Mouse (Mus musculus): Measurements from ENCODE around the gene Arhgap28. TPM values are rescaled to one million over a fixed set of nuclear protein-coding genes. Genes with fewer than 3 reads are reported as not detected.

Gene Arhgap28
- polyA plus RNA-seq, 1 experiment from 2014 or later = 32.8 TPM

- H3K4me1 ChIP-seq (replicated peaks) = peaks cover 4% of the 10 kb centered on the region; the same call in 1 of the 2 replicates
- DNase-seq (ENCODE audit: low spot score) = no peak
- H3K27ac ChIP-seq = no peak overlapping the region
- no peaks in the 10 kb centered on the region for H3K9me3 ChIP-seq
- WGBS = 71% methylated on average over 2 of the region's 2 CpGs
- H3K27me3 ChIP-seq (ENCODE audit: insufficient read depth, poor library complexity, severe bottlenecking) = no peaks in the 10 kb centered on the region
- no peaks in the 10 kb centered on the region for H3K36me3 ChIP-seq
- H3K4me3 ChIP-seq = no peak overlapping the region
Observed at GRCm38 (mm10) chr17:67916901-67917300, 87.0 kb downstream of the Arhgap28 start.

GRCm38 (mm10) chr17:67912640-67913039 is 91.3 kb downstream of the Arhgap28 start:
- H3K4me3 ChIP-seq = no peak overlapping the region
- H3K27me3 ChIP-seq (ENCODE audit: insufficient read depth, poor library complexity, severe bottlenecking) = no peaks in the 10 kb centered on the region
- WGBS = 56% methylated on average over 12 of the region's 12 CpGs
- peak; percentile 52 for DNase-seq (ENCODE audit: low spot score)
- peaks cover 7% of the 10 kb centered on the region for H3K4me1 ChIP-seq (replicated peaks)
- no peaks in the 10 kb centered on the region for H3K9me3 ChIP-seq
- no peak overlapping the region for H3K27ac ChIP-seq
- H3K36me3 ChIP-seq = no peaks in the 10 kb centered on the region

DNA sequence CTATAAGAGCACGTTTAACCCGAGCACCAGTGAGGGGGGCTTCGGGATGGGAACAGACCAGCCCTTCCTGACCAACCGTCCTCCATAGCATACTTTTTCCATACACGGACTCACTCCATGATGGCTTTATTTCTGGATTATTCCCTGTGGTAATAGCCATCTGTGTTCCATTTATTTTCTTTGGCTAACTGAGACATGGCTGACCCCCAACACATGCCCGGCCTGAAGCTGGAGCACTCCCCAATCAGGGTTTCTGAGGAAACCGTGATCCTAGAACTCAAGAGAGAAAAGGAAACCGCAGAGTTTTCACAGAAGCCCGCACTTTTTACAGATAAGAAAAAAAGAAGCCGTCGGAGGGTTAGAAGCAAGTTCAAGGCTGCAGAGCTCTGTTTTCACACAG is 91.9 kb downstream of the Arhgap28 start:
- 81% methylated on average over 11 of the region's 11 CpGs for WGBS
- Histone ChIP-seq H3K4me3 (no peak overlapping the region), H3K9me3 (no peaks in the 10 kb centered on the region), H3K4me1 (replicated peaks) (peaks cover 9% of the 10 kb centered on the region), H3K27ac (no peak overlapping the region), H3K36me3 (no peaks in the 10 kb centered on the region), H3K27me3 (ENCODE audit: insufficient read depth, poor library complexity, severe bottlenecking) (no peaks in the 10 kb centered on the region)
- no peak for DNase-seq (ENCODE audit: low spot score)

DNA sequence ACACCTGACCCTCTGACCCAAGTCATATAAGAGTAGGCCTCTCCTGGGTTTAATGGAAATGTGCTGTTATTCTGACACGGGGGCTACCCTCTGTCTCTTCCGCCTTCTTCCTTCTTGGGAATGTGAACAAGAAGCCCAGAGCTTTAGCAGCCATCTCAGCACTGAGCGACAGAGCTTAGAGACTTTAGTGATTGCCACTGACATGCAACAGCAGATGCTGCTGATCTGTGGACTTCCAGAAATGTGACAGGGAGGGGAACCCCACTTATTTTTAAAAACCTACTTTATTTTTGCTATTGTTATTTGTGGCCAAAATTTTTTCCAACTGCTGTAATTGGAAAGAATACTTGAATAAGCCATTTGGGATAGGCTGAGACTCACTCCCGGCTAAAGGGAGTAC is 95.4 kb downstream of the Arhgap28 start:
- peaks cover 17% of the 10 kb centered on the region for H3K4me1 ChIP-seq (replicated peaks)
- no peak for DNase-seq (ENCODE audit: low spot score)
- no peaks in the 10 kb centered on the region for H3K36me3 ChIP-seq
- no peaks in the 10 kb centered on the region for H3K27me3 ChIP-seq (ENCODE audit: insufficient read depth, poor library complexity, severe bottlenecking)
- 82% methylated on average over 4 of the region's 4 CpGs for WGBS
- H3K9me3 ChIP-seq = no peaks in the 10 kb centered on the region
- no peak overlapping the region for H3K27ac ChIP-seq
- no peak overlapping the region for H3K4me3 ChIP-seq

- DNase-seq (ENCODE audit: low spot score) = no peak
- H3K9me3 ChIP-seq = no peaks in the 10 kb centered on the region
- 76% methylated on average over 4 of the region's 4 CpGs for WGBS
- no peaks in the 10 kb centered on the region for H3K27me3 ChIP-seq (ENCODE audit: insufficient read depth, poor library complexity, severe bottlenecking)
- no peaks in the 10 kb centered on the region for H3K36me3 ChIP-seq
- no peak overlapping the region for H3K4me3 ChIP-seq
- H3K4me1 ChIP-seq (replicated peaks) = peaks cover 15% of the 10 kb centered on the region
- no peak overlapping the region for H3K27ac ChIP-seq
Observed at GRCm38 (mm10) chr17:67908137-67908536, 95.8 kb downstream of the Arhgap28 start.

DNA sequence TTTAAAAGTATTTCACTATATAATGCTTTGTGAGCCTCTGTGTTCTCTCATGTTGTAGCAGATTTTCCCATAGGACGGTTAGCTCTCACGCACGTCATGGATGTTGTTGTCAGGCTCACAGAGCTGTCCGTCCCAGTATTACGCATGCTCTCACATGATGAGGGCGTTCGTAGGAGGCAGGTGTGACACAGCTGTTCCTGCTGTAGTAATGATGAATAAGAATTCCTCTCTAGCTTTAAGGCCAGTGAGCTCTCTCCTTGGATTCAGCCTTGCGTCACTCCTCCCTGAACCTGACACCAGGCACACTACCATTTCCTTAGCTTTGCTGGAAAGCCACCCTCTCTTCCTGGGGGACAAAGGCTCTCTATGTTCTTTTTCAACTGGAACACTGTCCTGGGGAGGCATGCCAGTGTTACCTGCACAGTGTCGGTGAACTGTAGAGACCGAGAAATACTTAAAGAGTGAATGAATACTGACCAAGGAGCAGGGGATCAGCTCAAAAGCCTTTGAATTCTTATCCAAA is 96.3 kb downstream of the Arhgap28 start:
- Histone ChIP-seq H3K9me3 (no peaks in the 10 kb centered on the region), H3K36me3 (no peaks in the 10 kb centered on the region), H3K4me1 (replicated peaks) (peaks cover 15% of the 10 kb centered on the region), H3K27ac (no peak overlapping the region), H3K4me3 (no peak overlapping the region), H3K27me3 (ENCODE audit: insufficient read depth, poor library complexity, severe bottlenecking) (no peaks in the 10 kb centered on the region)
- no peak for DNase-seq (ENCODE audit: low spot score)
- WGBS = 86% methylated on average over 10 of the region's 10 CpGs

- 60% methylated on average over 3 of the region's 3 CpGs for WGBS
Observed at GRCm38 (mm10) chr17:67906236-67906635, 97.7 kb downstream of the Arhgap28 start.

DNA sequence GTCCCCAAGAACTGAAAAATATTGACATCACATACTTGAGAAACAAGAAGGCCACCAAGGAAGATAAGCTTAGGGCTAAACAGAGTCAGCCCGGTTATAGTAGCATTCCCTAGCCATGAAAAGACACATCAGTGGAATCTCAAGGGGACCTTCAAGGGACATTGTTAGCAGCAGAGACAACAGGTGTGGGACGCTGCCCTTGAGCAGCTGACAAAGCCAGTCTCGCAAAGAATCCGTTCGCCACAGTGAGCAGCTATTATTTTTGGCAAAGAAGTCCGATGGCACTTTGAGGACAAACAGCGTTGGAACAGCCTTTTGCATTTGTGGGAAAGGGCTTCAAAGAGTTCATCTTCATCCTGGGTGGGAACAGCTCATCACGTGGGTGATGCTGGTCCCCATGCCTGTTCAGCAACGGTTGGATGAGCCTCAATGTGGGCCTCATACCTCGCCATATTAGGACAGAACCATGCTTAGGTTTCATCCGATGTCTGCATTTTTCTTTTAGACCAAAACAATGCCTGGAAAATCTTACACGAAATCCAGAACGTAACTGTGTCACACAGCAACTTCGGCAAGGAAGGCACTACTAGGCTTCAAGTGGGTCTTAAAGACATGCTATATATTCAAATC is 99.5 kb downstream of the Arhgap28 start:
- Histone ChIP-seq H3K4me1 (replicated peaks) (peaks cover 20% of the 10 kb centered on the region), H3K27me3 (ENCODE audit: insufficient read depth, poor library complexity, severe bottlenecking) (no peaks in the 10 kb centered on the region), H3K4me3 (no peak overlapping the region), H3K27ac (no peak overlapping the region), H3K36me3 (0 out of 2 replicates have a peak, but pooled peaks cover 3% of the 10 kb centered on the region), H3K9me3 (no peaks in the 10 kb centered on the region)
- no peak for DNase-seq (ENCODE audit: low spot score)
- WGBS = 81% methylated on average over 14 of the region's 14 CpGs

More at GRCm38 (mm10) chr17:67906236-67906635, 97.7 kb downstream of the Arhgap28 start:
- Histone ChIP-seq H3K9me3 (no peaks in the 10 kb centered on the region), H3K4me1 (replicated peaks) (peaks cover 17% of the 10 kb centered on the region), H3K36me3 (no peaks in the 10 kb centered on the region), H3K27me3 (ENCODE audit: insufficient read depth, poor library complexity, severe bottlenecking) (no peaks in the 10 kb centered on the region), H3K4me3 (no peak overlapping the region), H3K27ac (no peak overlapping the region)
- DNase-seq (ENCODE audit: low spot score) = no peak

DNA sequence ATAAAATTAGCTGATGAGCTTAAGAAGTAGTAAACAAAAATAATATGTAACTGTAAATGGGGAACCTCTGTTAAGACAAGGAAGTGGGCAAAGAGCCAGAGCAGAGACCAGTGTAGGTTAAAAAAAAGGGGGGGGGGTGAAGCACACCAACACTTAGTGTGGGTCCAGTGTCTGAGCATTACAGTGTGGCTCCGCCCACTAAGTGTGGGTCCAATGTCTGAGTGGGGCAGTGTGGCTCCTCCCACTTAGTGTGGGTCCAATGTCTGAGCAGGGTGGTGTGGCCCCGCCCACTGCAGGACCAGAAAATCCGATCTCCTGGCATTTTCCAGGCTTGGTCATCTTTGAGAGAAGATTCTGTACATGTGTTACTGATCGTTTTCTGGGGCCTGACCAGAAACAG is 101.1 kb downstream of the Arhgap28 start:
- Histone ChIP-seq H3K4me1 (replicated peaks) (peaks cover 20% of the 10 kb centered on the region), H3K9me3 (no peaks in the 10 kb centered on the region), H3K4me3 (no peak overlapping the region), H3K27ac (no peak overlapping the region), H3K27me3 (ENCODE audit: insufficient read depth, poor library complexity, severe bottlenecking) (no peaks in the 10 kb centered on the region), H3K36me3 (0 out of 2 replicates have a peak, but pooled peaks cover 3% of the 10 kb centered on the region)
- whole genome bisulfite sequencing = 91% methylated on average over 4 of the region's 4 CpGs
- no peak for DNase-seq (ENCODE audit: low spot score)

GRCm38 (mm10) chr17:67901161-67901560 is 102.8 kb downstream of the Arhgap28 start:
- no peak overlapping the region for H3K27ac ChIP-seq
- H3K27me3 ChIP-seq (ENCODE audit: insufficient read depth, poor library complexity, severe bottlenecking) = no peaks in the 10 kb centered on the region
- 82% methylated on average over 11 of the region's 11 CpGs for WGBS
- H3K36me3 ChIP-seq = 0 out of 2 replicates have a peak, but pooled peaks cover 3% of the 10 kb centered on the region
- H3K9me3 ChIP-seq = no peaks in the 10 kb centered on the region
- no peak for DNase-seq (ENCODE audit: low spot score)
- no peak overlapping the region for H3K4me3 ChIP-seq
- peaks cover 6% of the 10 kb centered on the region for H3K4me1 ChIP-seq (replicated peaks)

GRCm38 (mm10) chr17:67899376-67899775 is 104.5 kb downstream of the Arhgap28 start:
- Histone ChIP-seq H3K36me3 (peaks cover 18% of the 10 kb centered on the region), H3K4me1 (replicated peaks) (peaks cover 5% of the 10 kb centered on the region; the same call in 1 of the 2 replicates), H3K27me3 (ENCODE audit: insufficient read depth, poor library complexity, severe bottlenecking) (no peaks in the 10 kb centered on the region), H3K4me3 (no peak overlapping the region), H3K9me3 (no peaks in the 10 kb centered on the region), H3K27ac (no peak overlapping the region)
- 89% methylated on average over 5 of the region's 5 CpGs for WGBS
- no peak for DNase-seq (ENCODE audit: low spot score)

DNA sequence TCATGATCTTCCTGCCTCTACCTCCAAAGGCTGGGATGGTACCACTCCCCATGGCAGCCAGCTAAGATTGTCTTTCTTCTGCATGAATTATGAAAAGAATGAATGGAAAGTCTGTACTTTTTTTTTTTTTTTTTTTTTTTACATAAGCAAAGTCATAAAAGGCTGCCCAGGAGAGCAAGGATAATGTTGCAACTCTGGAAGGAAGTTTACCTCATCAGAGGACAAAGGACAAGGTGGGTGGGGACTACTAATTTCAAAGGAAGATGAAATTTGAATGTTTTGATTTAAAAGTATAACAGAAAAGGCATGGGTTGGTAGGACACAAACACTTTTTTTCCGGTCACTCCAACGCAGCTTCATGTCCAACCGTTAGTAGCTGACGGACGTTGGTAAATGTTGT is 107.5 kb downstream of the Arhgap28 start:
- DNase-seq (ENCODE audit: low spot score) = no peak
- Histone ChIP-seq H3K27ac (no peak overlapping the region), H3K9me3 (no peaks in the 10 kb centered on the region), H3K36me3 (peaks cover 26% of the 10 kb centered on the region), H3K4me3 (no peak overlapping the region), H3K4me1 (replicated peaks) (peaks cover 5% of the 10 kb centered on the region; the same call in 1 of the 2 replicates), H3K27me3 (ENCODE audit: insufficient read depth, poor library complexity, severe bottlenecking) (no peaks in the 10 kb centered on the region)
- 97% methylated on average over 5 of the region's 5 CpGs for whole genome bisulfite sequencing

DNA sequence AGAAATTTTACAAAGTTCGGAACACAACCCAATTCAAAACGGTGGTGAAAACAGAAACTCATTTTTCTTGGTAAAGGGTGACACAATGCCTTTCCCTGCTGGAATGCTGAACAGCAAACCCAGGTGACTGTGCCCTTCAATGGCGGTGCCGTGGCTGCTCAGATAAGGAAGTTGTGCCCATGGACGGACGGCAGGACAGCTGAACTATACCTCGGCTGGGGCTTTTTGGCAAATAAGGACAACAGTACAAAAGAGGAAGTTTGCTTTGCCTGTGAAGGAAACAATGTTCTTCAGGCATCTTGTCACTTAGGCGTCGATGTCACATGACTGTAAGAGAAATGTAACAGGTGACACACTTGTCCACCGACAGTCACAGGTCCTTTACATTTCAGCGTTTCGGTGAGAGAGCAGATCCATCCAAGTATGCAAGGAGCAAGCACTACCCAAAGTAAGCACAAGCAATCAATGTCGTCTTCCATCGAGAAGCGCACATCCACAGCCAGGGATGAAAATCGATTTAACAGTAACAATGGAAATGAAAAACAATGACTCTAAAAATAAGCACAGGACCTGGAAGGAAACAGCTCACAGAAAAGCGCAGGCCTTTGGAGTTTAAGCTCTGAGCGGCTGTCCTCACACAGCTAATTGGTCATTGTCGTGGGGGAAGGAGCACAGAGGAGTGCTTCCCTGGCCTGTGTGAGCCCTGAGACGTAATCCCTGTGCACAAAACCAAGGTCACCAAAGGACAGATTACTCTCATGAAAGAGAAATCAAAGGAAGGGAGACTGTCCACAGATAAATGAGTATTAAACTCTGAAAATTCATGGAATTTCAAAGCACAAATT is 114.2 kb downstream of the Arhgap28 start:
- Histone ChIP-seq H3K36me3 (peaks cover 13% of the 10 kb centered on the region), H3K27ac (no peak overlapping the region), H3K4me1 (replicated peaks) (no peaks in the 10 kb centered on the region), H3K9me3 (no peaks in the 10 kb centered on the region), H3K4me3 (no peak overlapping the region), H3K27me3 (ENCODE audit: insufficient read depth, poor library complexity, severe bottlenecking) (no peaks in the 10 kb centered on the region)
- DNase-seq (ENCODE audit: low spot score) = no peak
- WGBS = 78% methylated on average over 20 of the region's 20 CpGs

Data from hindbrain, embryonic 10.5 days (tissue).